Mouse (Mus musculus): ENCODE results near the gene Myh11. TPM values are rescaled to one million over a fixed set of nuclear protein-coding genes. Genes with fewer than 3 reads are reported as not detected.

Myh11 gene
- polyA plus RNA-seq, 1 experiment from 2014 or later = 0.90 TPM

- H3K4me1 ChIP-seq (ENCODE audit: control insufficient read depth, insufficient read depth, low read depth, low read length) = no peaks in the 10 kb centered on the region
- no peaks in the 10 kb centered on the region for H3K9me3 ChIP-seq (ENCODE audit: control insufficient read depth, low read length)
- H3K9ac ChIP-seq (ENCODE audit: low read depth, low read length) = no peak overlapping the region
- 94% methylated on average over 1 of the region's 1 CpGs for WGBS
- peaks cover 17% of the 10 kb centered on the region for H3K36me3 ChIP-seq (ENCODE audit: control insufficient read depth, insufficient read depth, low read length)
- no peak for ATAC-seq
- H3K27ac ChIP-seq (ENCODE audit: low read depth, low read length) = no peak overlapping the region
- no peaks in the 10 kb centered on the region for H3K27me3 ChIP-seq (replicated peaks; ENCODE audit: control insufficient read depth, insufficient read depth, low read length)
- no peak overlapping the region for H3K4me2 ChIP-seq (ENCODE audit: low read length)
- no peak overlapping the region for H3K4me3 ChIP-seq (ENCODE audit: low read length)
Observed at GRCm38 (mm10) chr16:14307373-14307772, 16.2 kb upstream of the Myh11 start.

GRCm38 (mm10) chr16:14306451-14306850 is 15.3 kb upstream of the Myh11 start:
- Histone ChIP-seq H3K4me2 (ENCODE audit: low read length) (no peak overlapping the region), H3K27me3 (replicated peaks; ENCODE audit: control insufficient read depth, insufficient read depth, low read length) (no peaks in the 10 kb centered on the region), H3K4me1 (ENCODE audit: control insufficient read depth, insufficient read depth, low read depth, low read length) (no peaks in the 10 kb centered on the region), H3K9ac (ENCODE audit: low read depth, low read length) (no peak overlapping the region), H3K9me3 (ENCODE audit: control insufficient read depth, low read length) (no peaks in the 10 kb centered on the region), H3K4me3 (ENCODE audit: low read length) (no peak overlapping the region), H3K27ac (ENCODE audit: low read depth, low read length) (no peak overlapping the region), H3K36me3 (ENCODE audit: control insufficient read depth, insufficient read depth, low read length) (peaks cover 12% of the 10 kb centered on the region)
- 88% methylated on average over 1 of the region's 1 CpGs for WGBS
- no peak for ATAC-seq

DNA sequence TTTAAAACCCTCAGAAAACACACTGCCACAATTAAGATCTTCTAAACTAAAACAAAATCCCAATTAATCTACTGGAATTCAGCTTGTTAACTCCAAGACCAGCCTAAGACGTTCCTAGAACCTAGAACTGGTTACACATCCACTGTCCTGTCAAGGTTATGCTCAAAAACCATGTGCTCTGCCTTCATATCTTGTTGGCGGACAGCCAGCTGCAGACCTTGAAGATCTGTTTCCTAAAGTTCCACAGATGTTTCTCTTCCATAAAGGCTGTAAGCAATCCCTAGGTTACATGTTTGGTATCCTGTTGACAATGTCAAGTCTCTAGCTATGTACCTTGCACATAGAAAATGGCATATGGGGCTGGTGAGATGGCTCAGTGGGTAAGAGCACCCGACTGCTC is 13.6 kb upstream of the Myh11 start:
- Histone ChIP-seq H3K9ac (ENCODE audit: low read depth, low read length) (no peak overlapping the region), H3K9me3 (ENCODE audit: control insufficient read depth, low read length) (no peaks in the 10 kb centered on the region), H3K4me1 (ENCODE audit: control insufficient read depth, insufficient read depth, low read depth, low read length) (no peaks in the 10 kb centered on the region), H3K4me2 (ENCODE audit: low read length) (no peak overlapping the region), H3K36me3 (ENCODE audit: control insufficient read depth, insufficient read depth, low read length) (peaks cover 6% of the 10 kb centered on the region; the same call in 1 of the 2 replicates), H3K4me3 (ENCODE audit: low read length) (no peak overlapping the region), H3K27ac (ENCODE audit: low read depth, low read length) (no peak overlapping the region), H3K27me3 (replicated peaks; ENCODE audit: control insufficient read depth, insufficient read depth, low read length) (no peaks in the 10 kb centered on the region)
- WGBS = 92% methylated on average over 3 of the region's 3 CpGs
- no peak for ATAC-seq

GRCm38 (mm10) chr16:14303676-14304075 is 12.5 kb upstream of the Myh11 start:
- Histone ChIP-seq H3K36me3 (ENCODE audit: control insufficient read depth, insufficient read depth, low read length) (peaks cover 5% of the 10 kb centered on the region), H3K27me3 (replicated peaks; ENCODE audit: control insufficient read depth, insufficient read depth, low read length) (no peaks in the 10 kb centered on the region), H3K9ac (ENCODE audit: low read depth, low read length) (no peak overlapping the region), H3K4me3 (ENCODE audit: low read length) (no peak overlapping the region), H3K4me2 (ENCODE audit: low read length) (no peak overlapping the region), H3K4me1 (ENCODE audit: control insufficient read depth, insufficient read depth, low read depth, low read length) (no peaks in the 10 kb centered on the region), H3K27ac (ENCODE audit: low read depth, low read length) (no peak overlapping the region), H3K9me3 (ENCODE audit: control insufficient read depth, low read length) (no peaks in the 10 kb centered on the region)
- WGBS = 73% methylated on average over 7 of the region's 7 CpGs
- ATAC-seq = no peak

DNA sequence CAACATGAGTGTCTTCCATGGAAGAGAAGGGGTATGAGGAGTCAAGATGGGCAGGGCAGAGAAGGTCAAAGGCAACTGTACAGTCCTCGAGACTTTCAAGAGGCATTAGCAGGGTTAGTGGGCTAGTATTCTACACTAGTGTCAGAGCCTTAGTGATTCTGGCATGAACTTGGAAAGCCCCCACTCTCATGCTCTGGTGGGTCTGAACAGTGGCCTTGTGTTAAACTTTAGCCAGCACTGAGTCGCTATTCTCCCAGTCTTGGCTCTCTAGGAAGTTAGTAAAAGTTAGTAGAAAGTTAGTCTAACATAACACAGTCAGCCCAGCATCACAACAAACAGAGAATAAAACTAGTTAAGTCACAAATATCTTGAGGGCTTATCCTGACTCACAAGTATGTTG is 12.0 kb upstream of the Myh11 start:
- Histone ChIP-seq H3K27ac (ENCODE audit: low read depth, low read length) (no peak overlapping the region), H3K4me3 (ENCODE audit: low read length) (no peak overlapping the region), H3K27me3 (replicated peaks; ENCODE audit: control insufficient read depth, insufficient read depth, low read length) (no peaks in the 10 kb centered on the region), H3K4me2 (ENCODE audit: low read length) (no peak overlapping the region), H3K4me1 (ENCODE audit: control insufficient read depth, insufficient read depth, low read depth, low read length) (no peaks in the 10 kb centered on the region), H3K9me3 (ENCODE audit: control insufficient read depth, low read length) (no peaks in the 10 kb centered on the region), H3K9ac (ENCODE audit: low read depth, low read length) (no peak overlapping the region), H3K36me3 (ENCODE audit: control insufficient read depth, insufficient read depth, low read length) (peaks cover 9% of the 10 kb centered on the region)
- WGBS = 79% methylated on average over 2 of the region's 2 CpGs
- no peak; the same call in 1 of the 2 replicates for ATAC-seq

DNA sequence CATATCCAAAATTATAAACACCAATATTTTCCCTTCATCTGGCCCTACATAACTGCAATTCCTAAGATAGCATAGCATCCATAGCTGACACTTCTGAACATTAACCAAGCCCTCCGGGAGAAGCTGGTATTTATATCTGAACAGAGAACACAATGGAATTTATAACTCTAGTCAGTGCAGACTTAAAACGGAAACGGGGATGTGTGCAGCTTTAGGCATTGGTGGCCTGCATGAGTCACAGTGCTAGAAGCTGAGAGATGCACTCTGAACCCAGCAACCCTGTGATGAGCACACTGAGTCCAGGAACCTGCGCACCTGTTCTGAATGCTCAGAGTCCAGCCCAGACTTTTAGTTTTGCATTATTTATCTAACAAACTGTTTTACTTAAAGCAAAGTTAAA is 7.3 kb upstream of the Myh11 start:
- H3K9me3 ChIP-seq (ENCODE audit: control insufficient read depth, low read length) = no peaks in the 10 kb centered on the region
- H3K27me3 ChIP-seq (replicated peaks; ENCODE audit: control insufficient read depth, insufficient read depth, low read length) = no peaks in the 10 kb centered on the region
- ATAC-seq = no peak
- H3K4me1 ChIP-seq (ENCODE audit: control insufficient read depth, insufficient read depth, low read depth, low read length) = no peaks in the 10 kb centered on the region
- H3K9ac ChIP-seq (ENCODE audit: low read depth, low read length) = no peak overlapping the region
- peaks cover 6% of the 10 kb centered on the region; the same call in 1 of the 2 replicates for H3K36me3 ChIP-seq (ENCODE audit: control insufficient read depth, insufficient read depth, low read length)
- 97% methylated on average over 4 of the region's 4 CpGs for WGBS
- H3K4me2 ChIP-seq (ENCODE audit: low read length) = no peak overlapping the region
- no peak overlapping the region for H3K27ac ChIP-seq (ENCODE audit: low read depth, low read length)
- no peak overlapping the region for H3K4me3 ChIP-seq (ENCODE audit: low read length)

DNA sequence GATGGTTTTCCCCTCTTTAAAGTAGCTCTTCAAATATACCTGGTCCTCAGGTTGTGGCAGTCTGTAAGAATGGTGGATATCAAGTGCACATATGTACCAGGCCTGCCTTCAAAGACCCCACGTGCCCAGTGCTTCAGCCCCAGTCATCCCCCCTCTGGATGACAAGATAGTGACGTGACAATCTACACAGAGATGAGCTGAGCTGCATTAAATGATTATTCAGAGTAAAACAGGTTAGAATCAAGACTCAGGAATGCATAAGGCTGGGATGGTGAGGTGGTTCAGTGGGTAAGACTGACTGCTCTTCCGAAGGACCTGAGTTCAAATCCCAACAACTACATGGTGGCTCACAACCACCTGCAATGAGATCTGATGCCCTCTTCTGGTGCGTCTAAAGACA is 6.6 kb upstream of the Myh11 start:
- no peaks in the 10 kb centered on the region for H3K9me3 ChIP-seq (ENCODE audit: control insufficient read depth, low read length)
- no peak overlapping the region for H3K27ac ChIP-seq (ENCODE audit: low read depth, low read length)
- no peak for ATAC-seq
- peaks cover 6% of the 10 kb centered on the region; the same call in 1 of the 2 replicates for H3K36me3 ChIP-seq (ENCODE audit: control insufficient read depth, insufficient read depth, low read length)
- H3K27me3 ChIP-seq (replicated peaks; ENCODE audit: control insufficient read depth, insufficient read depth, low read length) = no peaks in the 10 kb centered on the region
- no peak overlapping the region for H3K9ac ChIP-seq (ENCODE audit: low read depth, low read length)
- 95% methylated on average over 4 of the region's 4 CpGs for WGBS
- H3K4me3 ChIP-seq (ENCODE audit: low read length) = no peak overlapping the region
- no peak overlapping the region for H3K4me2 ChIP-seq (ENCODE audit: low read length)
- no peaks in the 10 kb centered on the region for H3K4me1 ChIP-seq (ENCODE audit: control insufficient read depth, insufficient read depth, low read depth, low read length)

- H3K4me2 ChIP-seq (ENCODE audit: low read length) = no peak overlapping the region
- WGBS = 82% methylated on average over 3 of the region's 3 CpGs
Observed at GRCm38 (mm10) chr16:14297137-14297536, 6.0 kb upstream of the Myh11 start.

DNA sequence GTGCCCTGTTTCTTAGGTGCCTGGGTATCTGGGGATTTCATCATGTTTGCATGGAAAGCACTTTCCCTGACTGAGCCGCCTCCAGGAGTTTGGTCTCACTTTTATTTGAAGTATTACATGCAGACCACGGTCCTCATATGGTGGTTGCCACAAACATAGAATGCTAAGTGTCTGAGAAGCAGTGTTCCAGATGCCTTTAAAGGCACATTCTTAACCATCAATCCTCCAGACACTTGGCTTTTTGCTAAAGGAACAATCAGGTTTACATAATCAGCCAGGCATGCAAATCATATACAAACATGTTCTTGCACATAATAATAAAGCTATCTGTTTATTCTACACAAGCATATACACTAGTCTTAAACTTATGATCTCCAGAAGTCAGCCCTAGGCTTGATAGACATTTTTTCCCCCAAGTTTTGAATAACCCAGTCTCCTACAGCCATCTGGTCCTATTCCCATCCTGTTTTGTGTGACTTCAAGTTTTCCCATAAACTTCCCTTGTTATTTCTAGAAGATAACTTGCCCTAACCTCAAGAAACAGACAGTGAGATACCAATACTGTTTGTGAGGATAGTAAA is 5.5 kb upstream of the Myh11 start:
- Histone ChIP-seq H3K36me3 (ENCODE audit: control insufficient read depth, insufficient read depth, low read length) (peaks cover 6% of the 10 kb centered on the region; the same call in 1 of the 2 replicates), H3K4me3 (ENCODE audit: low read length) (no peak overlapping the region), H3K4me1 (ENCODE audit: control insufficient read depth, insufficient read depth, low read depth, low read length) (peaks cover 9% of the 10 kb centered on the region), H3K9me3 (ENCODE audit: control insufficient read depth, low read length) (no peaks in the 10 kb centered on the region), H3K27me3 (replicated peaks; ENCODE audit: control insufficient read depth, insufficient read depth, low read length) (no peaks in the 10 kb centered on the region), H3K4me2 (ENCODE audit: low read length) (no peak overlapping the region), H3K9ac (ENCODE audit: low read depth, low read length) (no peak overlapping the region), H3K27ac (ENCODE audit: low read depth, low read length) (no peak overlapping the region)
- 78% methylated on average over 2 of the region's 2 CpGs for WGBS
- no peak for ATAC-seq

More at GRCm38 (mm10) chr16:14297137-14297536, 6.0 kb upstream of the Myh11 start:
- ATAC-seq = no peak
- H3K4me1 ChIP-seq (ENCODE audit: control insufficient read depth, insufficient read depth, low read depth, low read length) = peaks cover 5% of the 10 kb centered on the region
- no peak overlapping the region for H3K9ac ChIP-seq (ENCODE audit: low read depth, low read length)
- no peak overlapping the region for H3K4me3 ChIP-seq (ENCODE audit: low read length)
- H3K9me3 ChIP-seq (ENCODE audit: control insufficient read depth, low read length) = no peaks in the 10 kb centered on the region
- peaks cover 6% of the 10 kb centered on the region; the same call in 1 of the 2 replicates for H3K36me3 ChIP-seq (ENCODE audit: control insufficient read depth, insufficient read depth, low read length)
- no peaks in the 10 kb centered on the region for H3K27me3 ChIP-seq (replicated peaks; ENCODE audit: control insufficient read depth, insufficient read depth, low read length)
- H3K27ac ChIP-seq (ENCODE audit: low read depth, low read length) = no peak overlapping the region
